Mouse (Mus musculus) kidney, adult 18-20 months (tissue): ENCODE measurements at regions not wholly inside any gene's neighbourhood (a gene's known extent, or its start where the extent isn't known, plus 50 kb on each side); places are given as distances from the start of the nearest gene placed in this dataset.

Source experiments
- DNase-seq: peaks from one replicate; pipeline ENCODE4 v3.0.0; 2021

- no peak for DNase-seq
Measured at GRCm38 (mm10) chr12:31130434-31130833, 56.8 kb downstream of the Fam110c start.

- DNase-seq = no peak
Measured at GRCm38 (mm10) chr12:31134465-31134992, 60.9 kb downstream of the Fam110c start.

- no peak for DNase-seq
Measured at GRCm38 (mm10) chr12:31136364-31136763, 62.7 kb downstream of the Fam110c start.

GRCm38 (mm10) chr12:31136911-31137310 lies 63.2 kb downstream of the Fam110c start:
- DNase-seq = no peak

GRCm38 (mm10) chr12:31137431-31137830 lies 63.8 kb downstream of the Fam110c start:
- no peak for DNase-seq

GRCm38 (mm10) chr12:31139853-31140252 lies 66.2 kb downstream of the Fam110c start:
- DNase-seq = no peak

- no peak for DNase-seq
Measured at GRCm38 (mm10) chr12:31143266-31143665, 69.6 kb downstream of the Fam110c start.

GRCm38 (mm10) chr12:31145032-31145781 lies 71.5 kb downstream of the Fam110c start:
- DNase-seq = no peak

- DNase-seq = peak; percentile 37
Measured at GRCm38 (mm10) chr12:31148417-31149356, 75.0 kb downstream of the Fam110c start.

DNA sequence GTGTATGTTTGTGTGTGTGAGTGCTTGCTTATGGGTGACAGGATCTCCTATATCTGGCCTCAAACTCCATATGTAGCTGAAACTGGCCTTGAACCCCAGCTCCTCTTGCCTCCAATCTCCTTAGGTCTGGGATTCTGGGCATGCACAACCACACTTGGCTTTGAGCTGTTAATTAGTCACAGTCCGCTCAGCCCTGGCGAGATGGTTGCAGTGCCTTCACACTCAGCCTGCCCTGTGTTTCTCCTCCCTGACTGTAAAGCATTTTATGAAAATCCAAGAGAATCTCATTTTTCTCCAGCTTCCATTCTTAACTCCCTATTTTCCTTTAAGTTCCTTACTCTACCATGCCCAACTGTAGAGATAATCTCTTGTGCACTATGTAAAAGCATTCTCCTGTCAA lies 80.1 kb downstream of the Fam110c start:
- no peak for DNase-seq

- no peak for DNase-seq
Measured at GRCm38 (mm10) chr12:31154608-31155011, 80.9 kb downstream of the Fam110c start.

DNA sequence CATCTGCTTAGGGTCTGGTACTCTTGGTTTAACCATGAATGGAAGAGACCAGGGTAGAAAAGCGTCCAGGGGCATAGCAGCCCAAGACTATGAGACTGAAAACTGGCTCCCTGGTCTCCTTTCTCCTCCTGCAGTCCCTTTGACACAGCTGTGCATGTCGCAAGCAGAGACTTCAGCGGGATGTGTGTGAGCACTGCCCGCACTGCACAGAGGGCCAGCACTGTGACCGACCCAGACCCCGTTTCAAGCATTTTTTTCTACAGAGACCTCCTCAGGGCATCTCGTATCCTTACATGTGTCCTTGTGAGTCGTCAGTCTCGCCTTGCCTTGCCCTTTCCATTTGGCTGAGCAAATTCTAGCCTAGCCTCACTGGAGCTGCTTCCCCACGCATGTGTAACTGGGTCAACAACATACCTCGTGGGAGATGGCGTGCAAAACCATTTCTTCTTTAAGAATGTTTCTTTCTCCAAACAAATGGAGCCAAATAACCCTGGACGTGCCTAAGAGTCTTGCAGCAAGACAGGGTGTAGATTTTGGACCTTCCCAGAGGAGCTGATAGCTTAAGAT lies 82.6 kb downstream of the Fam110c start:
- DNase-seq = no peak

DNA sequence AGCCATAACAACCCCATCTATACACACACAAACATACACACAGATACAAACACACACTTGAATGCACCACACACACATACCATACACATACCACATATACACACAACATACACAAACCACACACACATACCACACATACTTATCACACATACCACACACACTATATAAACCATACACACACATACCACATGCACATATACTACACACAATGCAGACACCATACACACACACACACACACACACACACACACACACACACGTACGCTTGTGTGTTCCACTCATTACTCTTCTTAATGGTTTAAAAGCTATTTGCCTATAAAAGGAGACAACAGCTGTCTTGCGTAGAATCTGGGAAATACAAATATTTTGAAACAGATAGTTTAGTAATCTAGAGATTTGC lies 83.1 kb upstream of the Gm6993 start:
- no peak for DNase-seq

GRCm38 (mm10) chr12:31157890-31158289 lies 82.7 kb upstream of the Gm6993 start:
- DNase-seq = no peak

DNA sequence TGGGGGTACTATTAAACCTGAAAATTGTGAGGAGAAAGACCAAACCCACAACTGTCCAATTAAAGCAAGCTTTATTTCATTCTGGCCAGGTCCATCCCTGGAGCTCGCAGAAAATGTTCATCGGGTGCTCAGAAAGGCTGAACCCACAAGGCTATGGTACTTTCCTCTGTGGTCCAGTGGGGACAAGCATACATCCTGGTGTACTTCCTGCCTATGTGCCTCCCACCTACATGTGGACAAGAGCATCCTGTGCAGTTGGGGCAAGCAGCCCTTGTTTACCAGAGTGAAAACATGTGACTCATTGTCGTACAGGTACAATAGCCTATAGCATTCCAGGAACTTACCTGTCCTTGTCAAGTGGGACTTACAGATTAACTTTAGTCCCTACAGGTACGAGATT lies 81.7 kb upstream of the Gm6993 start:
- no peak for DNase-seq

GRCm38 (mm10) chr12:31159378-31159777 lies 81.2 kb upstream of the Gm6993 start:
- no peak for DNase-seq

- no peak for DNase-seq
Measured at GRCm38 (mm10) chr12:31168221-31168890, 72.2 kb upstream of the Gm6993 start.

GRCm38 (mm10) chr12:31170111-31170510 lies 70.5 kb upstream of the Gm6993 start:
- DNase-seq = no peak

DNA sequence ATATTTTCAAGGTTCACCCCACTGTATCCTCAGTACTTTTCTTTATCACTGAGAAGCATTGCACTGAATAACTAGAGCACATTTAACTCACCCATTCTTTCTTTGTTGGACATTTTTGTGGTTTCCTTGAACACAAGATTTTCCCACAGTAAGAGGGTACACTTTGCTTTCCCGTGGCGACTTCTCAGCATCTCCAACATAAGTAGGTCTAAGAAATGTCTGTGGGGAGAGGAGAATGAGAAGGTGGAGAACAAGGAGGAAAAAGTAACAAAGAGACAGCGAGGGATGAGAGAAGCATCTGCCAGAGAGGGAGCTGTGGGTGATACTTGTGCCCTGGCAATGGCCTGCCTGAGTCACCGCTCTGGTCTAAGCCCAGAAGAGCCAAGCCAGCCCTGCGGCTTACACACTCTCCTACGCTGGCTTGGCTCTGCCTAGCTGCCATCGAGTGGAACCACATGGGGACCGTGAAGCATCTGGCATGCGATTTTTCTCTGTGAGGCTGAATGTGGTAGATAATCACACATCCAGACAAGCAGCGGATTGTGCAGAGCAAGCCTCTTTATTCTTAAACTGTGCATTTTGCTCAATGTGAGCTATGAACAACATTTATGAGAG lies 69.9 kb upstream of the Gm6993 start:
- no peak for DNase-seq

GRCm38 (mm10) chr12:31171992-31172391 lies 68.6 kb upstream of the Gm6993 start:
- DNase-seq = no peak

- no peak for DNase-seq
Measured at GRCm38 (mm10) chr12:31172451-31173318, 67.9 kb upstream of the Gm6993 start.
